Mouse (Mus musculus) right cerebral cortex, postnatal 36 days (tissue): ENCODE results near the gene Tbc1d9b.
"Not testable (repeated sequence)": the region's sequence is repeated elsewhere in the genome, so short reads cannot be mapped to it uniquely, and the experiment has no call there.

ENCODE experiments used
- DNase-seq, 2 experiments: peaks; one replicate each; pipeline ENCODE4 v3.0.0; 2022; ENCODE audit warnings: low spot score in 2 of 2, mixed read lengths in 1 of 2

The Tbc1d9b gene

GRCm38 (mm10) chr11:50130811-50131766 is at the start of gene Tbc1d9b:
TSS of gene Tbc1d9b (plus strand) at chr11:50131396.
- peak; percentile 78 to 79 for DNase-seq

GRCm38 (mm10) chr11:50086211-50086610 is 45.0 kb upstream of the Tbc1d9b start:
- peak; percentile 21 to 39 for DNase-seq

- DNase-seq: no peak
Measured at GRCm38 (mm10) chr11:50089840-50090239, 41.4 kb upstream of the Tbc1d9b start.

- DNase-seq: no peak
Measured at GRCm38 (mm10) chr11:50090982-50091675, 40.1 kb upstream of the Tbc1d9b start.

GRCm38 (mm10) chr11:50091681-50092080 is 39.5 kb upstream of the Tbc1d9b start:
- no peak for DNase-seq

GRCm38 (mm10) chr11:50095661-50096060 is 35.5 kb upstream of the Tbc1d9b start:
- no peak for DNase-seq

- no peak for DNase-seq
Measured at GRCm38 (mm10) chr11:50097091-50097490, 34.1 kb upstream of the Tbc1d9b start.

- DNase-seq: no peak
Measured at GRCm38 (mm10) chr11:50098961-50099481, 32.2 kb upstream of the Tbc1d9b start.

GRCm38 (mm10) chr11:50099692-50100091 is 31.5 kb upstream of the Tbc1d9b start:
- no peak for DNase-seq

GRCm38 (mm10) chr11:50100548-50101307 is 30.5 kb upstream of the Tbc1d9b start:
- DNase-seq: no peak

- DNase-seq: not testable (repeated sequence)
Measured at GRCm38 (mm10) chr11:50101962-50102361, 29.2 kb upstream of the Tbc1d9b start.

- no peak for DNase-seq
Measured at GRCm38 (mm10) chr11:50104016-50104415, 27.2 kb upstream of the Tbc1d9b start.

- no peak for DNase-seq
Measured at GRCm38 (mm10) chr11:50105237-50105636, 26.0 kb upstream of the Tbc1d9b start.

- no peak for DNase-seq
Measured at GRCm38 (mm10) chr11:50106024-50106423, 25.2 kb upstream of the Tbc1d9b start.

GRCm38 (mm10) chr11:50108823-50109244 is 22.4 kb upstream of the Tbc1d9b start:
- no peak for DNase-seq

- DNase-seq: no peak
Measured at GRCm38 (mm10) chr11:50114329-50114728, 16.9 kb upstream of the Tbc1d9b start.

GRCm38 (mm10) chr11:50122631-50123081 is 8.5 kb upstream of the Tbc1d9b start:
- no peak for DNase-seq

- DNase-seq: no peak
Measured at GRCm38 (mm10) chr11:50127781-50128180, 3.4 kb upstream of the Tbc1d9b start.

- DNase-seq: no peak
Measured at GRCm38 (mm10) chr11:50131801-50132201, 605 bp downstream of the Tbc1d9b start.

- DNase-seq: no peak
Measured at GRCm38 (mm10) chr11:50132265-50132664, 1.1 kb downstream of the Tbc1d9b start.

GRCm38 (mm10) chr11:50134136-50134859 is 3.1 kb downstream of the Tbc1d9b start:
- DNase-seq: no peak
